Mouse (Mus musculus): ENCODE measurements at regions not wholly inside any gene's neighbourhood (a gene's known extent, or its start where the extent isn't known, plus 50 kb on each side); places are given as distances from the start of the nearest gene placed in this dataset.

DNA sequence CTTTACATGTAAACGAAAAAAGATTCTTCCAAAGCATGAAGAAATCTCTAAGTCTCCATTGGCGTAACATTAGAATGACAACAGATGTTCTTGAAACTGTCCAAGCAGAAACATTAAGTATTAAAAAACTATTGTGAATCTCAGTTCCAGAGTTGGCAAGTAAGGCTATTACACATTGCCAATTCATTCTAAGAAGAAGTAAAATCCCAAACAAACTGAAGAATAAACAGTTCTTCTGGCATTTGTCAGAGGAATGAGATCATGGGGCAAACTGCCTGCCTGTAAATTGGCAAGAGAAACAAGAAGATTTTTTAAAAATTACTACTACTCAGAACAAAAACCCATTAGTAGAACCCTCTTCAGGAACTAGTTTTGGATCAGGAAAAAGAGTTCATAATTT lies 680.1 kb downstream of the Nova1 start:
- 69% methylated on average over 2 of the region's 2 CpGs for WGBS
- H3K9ac ChIP-seq (replicated peaks; ENCODE audit: low read length, poor library complexity, severe bottlenecking): no peak overlapping the region
- no peaks in the 10 kb centered on the region for H3K9me3 ChIP-seq (ENCODE audit: low read length)
- no peaks in the 10 kb centered on the region for H3K27me3 ChIP-seq (ENCODE audit: insufficient read depth, low read length)
- H3K27ac ChIP-seq (ENCODE audit: low read depth, low read length): no peak overlapping the region
- no peaks in the 10 kb centered on the region for H3K36me3 ChIP-seq (ENCODE audit: insufficient read depth, low read length)
- ATAC-seq (ENCODE audit: low FRiP score) (no peak), DNase-seq (ENCODE audit: low spot score) (peak; percentile 7)
- TF ChIP-seq CTCF (IDR thresholded peaks at IDR 0.05): no peak
- no peaks in the 10 kb centered on the region for H3K4me1 ChIP-seq (ENCODE audit: insufficient read depth, low read length)
- no peak overlapping the region for H3K4me3 ChIP-seq (ENCODE audit: low read depth, low read length)
- no peak overlapping the region for H3K4me2 ChIP-seq (ENCODE audit: low read depth, low read length, poor library complexity, severe bottlenecking)

DNA sequence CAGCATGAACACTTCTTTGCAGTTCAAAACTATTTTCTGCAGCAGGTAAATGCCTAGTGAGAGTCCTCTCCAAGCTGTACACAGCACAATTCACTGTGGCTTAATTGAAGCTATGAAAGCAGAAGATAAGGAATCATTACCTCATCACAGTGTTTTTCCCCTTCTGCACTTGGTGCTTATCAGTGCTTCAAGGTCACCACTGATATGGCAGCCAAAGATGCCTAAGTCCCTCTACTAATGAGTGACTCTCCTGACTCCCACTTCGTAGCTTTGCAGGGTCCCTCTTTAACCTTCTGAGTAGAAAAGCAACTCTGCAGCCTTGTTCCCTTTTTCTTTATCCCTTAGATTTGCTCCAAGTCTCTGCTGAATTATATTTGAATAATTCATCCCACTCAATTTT lies 692.9 kb downstream of the Nova1 start:
- no peak for ATAC-seq (ENCODE audit: low FRiP score)
- Histone ChIP-seq H3K36me3 (ENCODE audit: insufficient read depth, low read length) (no peaks in the 10 kb centered on the region), H3K4me3 (ENCODE audit: low read depth, low read length) (no peak overlapping the region), H3K27me3 (ENCODE audit: insufficient read depth, low read length) (no peaks in the 10 kb centered on the region), H3K9ac (replicated peaks; ENCODE audit: low read length, poor library complexity, severe bottlenecking) (no peak overlapping the region), H3K4me1 (ENCODE audit: insufficient read depth, low read length) (no peaks in the 10 kb centered on the region), H3K9me3 (ENCODE audit: low read length) (no peaks in the 10 kb centered on the region), H3K27ac (ENCODE audit: low read depth, low read length) (no peak overlapping the region), H3K4me2 (ENCODE audit: low read depth, low read length, poor library complexity, severe bottlenecking) (no peak overlapping the region)
- DNase-seq (ENCODE audit: low spot score): no peak
- WGBS: 41% methylated on average over 1 of the region's 1 CpGs
- no peak for TF ChIP-seq CTCF (IDR thresholded peaks at IDR 0.05)

- no peak for TF ChIP-seq CTCF (IDR thresholded peaks at IDR 0.05)
- ATAC-seq (ENCODE audit: low FRiP score) (no peak), DNase-seq (ENCODE audit: low spot score) (no peak)
- H3K9ac ChIP-seq (replicated peaks; ENCODE audit: low read length, poor library complexity, severe bottlenecking): no peak overlapping the region
- no peaks in the 10 kb centered on the region for H3K36me3 ChIP-seq (ENCODE audit: insufficient read depth, low read length)
- H3K4me1 ChIP-seq (ENCODE audit: insufficient read depth, low read length): no peaks in the 10 kb centered on the region
- no peaks in the 10 kb centered on the region for H3K27me3 ChIP-seq (ENCODE audit: insufficient read depth, low read length)
- no peak overlapping the region for H3K27ac ChIP-seq (ENCODE audit: low read depth, low read length)
- whole genome bisulfite sequencing: 90% methylated on average over 4 of the region's 4 CpGs
- no peak overlapping the region for H3K4me2 ChIP-seq (ENCODE audit: low read depth, low read length, poor library complexity, severe bottlenecking)
- no peak overlapping the region for H3K4me3 ChIP-seq (ENCODE audit: low read depth, low read length)
- no peaks in the 10 kb centered on the region for H3K9me3 ChIP-seq (ENCODE audit: low read length)
Observed at GRCm38 (mm10) chr12:46111352-46111751, 707.4 kb downstream of the Nova1 start.

GRCm38 (mm10) chr12:46083356-46083755 lies 735.4 kb downstream of the Nova1 start:
- no peak for TF ChIP-seq CTCF (IDR thresholded peaks at IDR 0.05)
- Histone ChIP-seq H3K27me3 (ENCODE audit: insufficient read depth, low read length) (no peaks in the 10 kb centered on the region), H3K9ac (replicated peaks; ENCODE audit: low read length, poor library complexity, severe bottlenecking) (no peak overlapping the region), H3K36me3 (ENCODE audit: insufficient read depth, low read length) (no peaks in the 10 kb centered on the region), H3K9me3 (ENCODE audit: low read length) (no peaks in the 10 kb centered on the region), H3K4me1 (ENCODE audit: insufficient read depth, low read length) (no peaks in the 10 kb centered on the region), H3K4me2 (ENCODE audit: low read depth, low read length, poor library complexity, severe bottlenecking) (no peak overlapping the region), H3K27ac (ENCODE audit: low read depth, low read length) (no peak overlapping the region), H3K4me3 (ENCODE audit: low read depth, low read length) (no peak overlapping the region)
- ATAC-seq (ENCODE audit: low FRiP score): no peak
- 72% methylated on average over 2 of the region's 2 CpGs for WGBS
- DNase-seq (ENCODE audit: low spot score): no peak

- no peak overlapping the region; the same call in 1 of the 2 replicates for H3K9ac ChIP-seq (replicated peaks; ENCODE audit: low read length, poor library complexity, severe bottlenecking)
- 55% methylated on average over 11 of the region's 11 CpGs for WGBS
- no peaks in the 10 kb centered on the region for H3K4me1 ChIP-seq (ENCODE audit: insufficient read depth, low read length)
- TF ChIP-seq CTCF (IDR thresholded peaks at IDR 0.05): no peak
- no peaks in the 10 kb centered on the region for H3K27me3 ChIP-seq (ENCODE audit: insufficient read depth, low read length)
- H3K27ac ChIP-seq (ENCODE audit: low read depth, low read length): peak overlapping the region; percentile 43; the same call in 1 of the 2 replicates
- no peak for ATAC-seq (ENCODE audit: low FRiP score)
- H3K4me2 ChIP-seq (ENCODE audit: low read depth, low read length, poor library complexity, severe bottlenecking): no peak overlapping the region
- H3K4me3 ChIP-seq (ENCODE audit: low read depth, low read length): no peak overlapping the region
- H3K36me3 ChIP-seq (ENCODE audit: insufficient read depth, low read length): no peaks in the 10 kb centered on the region
- no peaks in the 10 kb centered on the region for H3K9me3 ChIP-seq (ENCODE audit: low read length)
- DNase-seq (ENCODE audit: low spot score): peak; percentile 52
Observed at GRCm38 (mm10) chr12:46075789-46076217, 742.9 kb downstream of the Nova1 start.

GRCm38 (mm10) chr12:46075355-46075754 lies 743.4 kb downstream of the Nova1 start:
- Histone ChIP-seq H3K4me1 (ENCODE audit: insufficient read depth, low read length) (no peaks in the 10 kb centered on the region), H3K27ac (ENCODE audit: low read depth, low read length) (0 out of 2 replicates have a peak overlapping the region, but pooled peaks have one; percentile 43), H3K9ac (replicated peaks; ENCODE audit: low read length, poor library complexity, severe bottlenecking) (no peak overlapping the region), H3K36me3 (ENCODE audit: insufficient read depth, low read length) (no peaks in the 10 kb centered on the region), H3K27me3 (ENCODE audit: insufficient read depth, low read length) (no peaks in the 10 kb centered on the region), H3K4me3 (ENCODE audit: low read depth, low read length) (no peak overlapping the region), H3K9me3 (ENCODE audit: low read length) (no peaks in the 10 kb centered on the region), H3K4me2 (ENCODE audit: low read depth, low read length, poor library complexity, severe bottlenecking) (no peak overlapping the region)
- TF ChIP-seq CTCF (IDR thresholded peaks at IDR 0.05): no peak
- DNase-seq (ENCODE audit: low spot score) (no peak), ATAC-seq (ENCODE audit: low FRiP score) (no peak)
- 78% methylated on average over 5 of the region's 5 CpGs for WGBS

Data from midbrain, postnatal 0 days (tissue).